Mouse (Mus musculus) skeletal muscle tissue, adult 2 months (tissue): ENCODE measurements around the gene Alk.

Source experiments
- DNase-seq: peaks from one replicate; pipeline ENCODE4 v3.0.0-alpha.2; 2012; ENCODE audit warnings: low read depth, low spot score

The Alk gene

GRCm38 (mm10) chr17:71980518-71981145, 623.8 kb downstream of the Alk start:
- peak; percentile 53 for DNase-seq

DNA sequence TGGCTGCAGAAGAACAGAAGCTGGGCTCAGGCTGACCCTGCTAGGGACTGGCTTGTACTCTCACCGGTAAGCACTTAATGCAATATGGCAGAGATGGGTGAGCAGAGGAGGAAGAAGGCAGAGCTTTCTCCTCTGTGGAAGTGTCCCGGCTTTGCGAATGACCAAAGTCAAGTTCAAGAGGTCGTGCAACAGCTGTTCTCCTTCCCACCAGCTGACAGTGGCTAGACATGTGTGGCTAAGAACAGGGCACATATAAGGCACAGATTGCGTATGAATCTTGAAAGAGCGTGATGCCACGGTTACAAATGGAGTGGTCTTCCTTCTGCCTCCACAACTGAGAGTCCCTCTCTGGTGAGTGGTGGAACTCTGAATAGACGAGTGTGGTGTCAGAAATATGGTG, 625.3 kb downstream of the Alk start:
- DNase-seq: no peak

- no peak for DNase-seq
Measured at GRCm38 (mm10) chr17:71976661-71977060, 627.8 kb downstream of the Alk start.

DNA sequence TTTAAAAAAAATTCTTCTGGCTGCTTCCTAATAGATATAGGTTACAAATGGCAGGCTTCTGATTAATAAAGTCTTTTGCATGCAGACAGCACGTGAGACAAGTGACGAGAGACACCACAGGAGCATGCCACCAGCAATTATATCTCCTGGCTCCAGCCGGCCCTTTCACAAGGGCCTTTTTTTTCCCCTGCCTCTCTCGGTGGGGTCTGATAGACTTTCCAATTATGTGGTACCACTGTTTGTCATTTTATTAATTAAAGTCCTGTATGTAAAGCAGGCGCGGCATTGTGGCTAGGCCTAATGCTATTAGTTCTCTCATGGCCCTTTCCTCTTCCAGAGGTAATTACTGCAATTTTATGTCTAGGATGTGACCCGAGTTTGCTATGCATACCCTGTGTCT, 630.7 kb downstream of the Alk start:
- DNase-seq: no peak

GRCm38 (mm10) chr17:71967356-71967755, 637.1 kb downstream of the Alk start:
- DNase-seq: no peak

DNA sequence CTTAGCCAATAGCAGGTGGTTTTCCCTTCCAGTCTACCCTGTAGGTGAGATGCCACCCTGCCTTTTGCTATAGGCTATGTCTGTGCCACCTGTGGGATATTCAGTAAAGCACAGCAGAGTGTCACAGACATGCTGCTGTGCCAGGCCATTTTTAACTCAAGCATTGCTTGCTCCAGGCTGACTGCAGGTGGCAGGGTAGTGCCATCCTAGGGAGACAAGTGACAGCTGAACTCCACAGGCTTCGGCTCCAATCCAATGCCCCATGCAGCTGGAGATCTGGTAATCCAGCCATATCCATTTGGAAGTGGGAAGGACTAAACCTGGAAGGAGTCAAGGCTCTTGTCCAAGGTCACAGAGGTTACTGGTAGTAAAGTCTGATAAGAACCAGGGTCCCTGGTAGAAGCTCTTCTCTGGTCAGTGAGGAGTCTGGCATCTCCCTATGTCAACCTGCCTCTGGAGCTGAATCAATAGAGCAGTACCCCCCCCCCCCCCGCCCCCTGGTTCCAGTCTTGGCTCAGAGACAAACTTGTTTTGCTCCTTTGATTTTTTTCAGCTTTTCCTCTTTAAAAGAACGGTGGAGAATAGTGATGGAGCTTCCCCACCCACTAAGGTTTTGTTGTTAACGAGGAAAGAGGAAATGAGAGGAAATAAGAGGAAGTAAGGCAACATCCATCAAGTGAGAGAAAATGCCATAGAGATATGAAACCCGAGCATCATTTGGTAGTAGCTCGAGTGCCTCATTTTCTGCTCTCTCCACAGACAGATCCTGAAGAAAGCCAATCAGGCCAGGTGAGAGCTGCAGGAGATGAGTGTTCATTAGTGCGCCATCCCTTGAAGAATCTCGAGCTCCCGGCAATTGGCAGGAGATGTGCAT, 638.5 kb downstream of the Alk start:
- no peak for DNase-seq

DNA sequence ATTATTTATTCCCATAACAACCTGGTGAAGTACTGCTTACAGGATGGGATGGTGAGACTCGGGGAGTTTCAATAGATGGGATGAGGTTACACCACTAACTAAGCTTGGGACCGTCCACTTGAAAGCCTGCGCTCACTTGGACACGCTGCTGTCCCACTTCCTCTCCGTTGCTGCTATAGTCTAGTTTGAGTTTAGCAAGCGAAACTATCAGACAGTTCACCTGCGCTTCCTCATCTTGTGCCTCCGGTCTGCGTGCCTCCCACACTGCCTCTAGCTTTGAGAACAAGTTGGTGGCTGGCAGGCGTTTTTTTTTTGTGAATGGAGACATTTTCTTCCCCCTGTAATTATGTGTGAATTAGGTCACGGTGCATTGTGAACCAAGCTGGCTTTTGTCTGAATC, 639.8 kb downstream of the Alk start:
- DNase-seq: no peak

GRCm38 (mm10) chr17:71962746-71963145, 641.7 kb downstream of the Alk start:
- DNase-seq: no peak

- peak; percentile 68 for DNase-seq
Measured at GRCm38 (mm10) chr17:71955011-71955410, 649.4 kb downstream of the Alk start.

DNA sequence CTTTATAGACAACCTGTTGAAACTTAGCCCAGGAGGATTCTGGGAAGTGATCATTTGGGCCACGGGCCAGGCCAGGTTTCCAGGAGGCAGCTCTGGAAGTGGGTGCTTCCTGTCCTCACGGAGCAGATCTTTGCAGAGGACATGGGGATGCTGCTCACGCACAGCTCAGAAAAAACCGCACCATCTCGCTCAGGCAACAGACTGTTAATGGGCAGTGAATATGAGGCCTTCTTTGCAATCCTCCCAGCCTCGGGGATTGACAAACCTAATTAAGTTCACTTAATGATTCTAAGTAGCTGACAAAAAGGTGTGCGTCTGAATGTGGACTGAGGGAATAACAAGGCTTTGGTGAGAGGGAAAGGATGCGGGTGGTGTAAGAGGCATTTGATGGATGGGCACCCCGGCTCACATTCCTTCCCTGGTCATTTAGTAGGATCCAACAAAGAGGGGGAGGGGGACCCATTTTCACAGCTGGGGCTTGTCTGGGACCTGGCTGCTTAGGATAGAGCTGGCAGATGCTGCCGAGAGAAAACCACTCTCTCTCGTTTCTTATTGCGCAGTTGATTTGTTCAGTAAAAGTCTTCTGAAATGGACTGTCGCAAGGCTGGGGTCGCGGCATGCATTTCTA, 650.1 kb downstream of the Alk start:
- no peak for DNase-seq

DNA sequence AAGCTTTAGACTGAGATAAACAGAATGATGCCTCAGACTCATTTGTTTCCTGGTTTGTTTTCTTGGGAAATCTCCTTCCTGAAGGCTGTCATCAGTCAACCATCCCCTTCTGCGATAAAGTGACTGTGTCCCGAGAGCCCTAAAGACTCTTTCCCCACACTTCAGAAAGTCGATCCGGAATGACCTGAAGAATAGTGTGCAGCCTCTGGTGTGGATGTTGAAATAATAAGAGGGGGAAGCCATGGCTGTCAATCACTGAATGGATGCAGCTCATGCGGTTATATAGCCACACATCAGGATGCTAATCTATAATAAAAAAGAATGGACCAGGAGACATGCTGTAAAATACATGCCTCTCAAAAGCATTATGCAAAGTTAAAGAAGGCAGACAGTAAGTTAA, 653.5 kb downstream of the Alk start:
- no peak for DNase-seq

DNA sequence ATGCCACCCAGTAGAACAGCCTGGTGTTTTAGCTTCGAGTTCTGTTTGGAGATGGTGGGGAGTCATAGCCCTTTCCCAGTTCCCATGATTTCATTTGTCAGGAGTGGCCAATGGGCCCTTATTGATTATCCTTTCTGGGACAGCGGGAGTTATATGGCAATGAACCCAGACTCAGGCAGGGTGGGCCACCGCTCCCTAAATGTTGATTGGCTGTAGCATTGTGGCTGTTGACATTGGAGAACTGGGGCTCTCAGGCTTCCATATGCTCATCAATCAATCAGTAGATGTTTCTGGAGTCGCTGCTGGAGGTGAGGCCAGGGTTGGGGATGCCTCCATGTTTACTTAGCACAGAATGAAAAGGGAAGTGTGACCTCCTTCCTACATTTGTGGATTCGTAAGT, 655.7 kb downstream of the Alk start:
- no peak for DNase-seq

DNA sequence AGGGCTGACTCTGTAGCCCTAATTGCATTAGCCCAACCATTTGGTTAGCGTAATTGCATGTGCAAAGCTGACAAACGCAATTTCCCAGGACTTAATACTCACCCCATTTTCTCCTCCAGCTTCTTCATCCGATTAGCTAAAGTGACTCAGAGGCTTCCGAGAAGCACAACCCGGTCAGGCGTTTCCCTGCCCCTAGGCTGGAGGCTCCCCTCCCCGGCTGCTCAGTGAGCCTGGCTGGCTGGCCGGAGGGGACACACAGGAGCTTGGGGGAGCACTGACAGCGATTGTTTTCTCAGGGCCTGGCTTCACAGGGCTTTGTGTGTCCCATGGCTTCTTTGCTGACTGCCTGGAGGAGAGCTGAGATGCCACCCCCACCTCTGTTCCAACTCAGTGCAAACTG, 657.0 kb downstream of the Alk start:
- DNase-seq: peak; percentile 4

DNA sequence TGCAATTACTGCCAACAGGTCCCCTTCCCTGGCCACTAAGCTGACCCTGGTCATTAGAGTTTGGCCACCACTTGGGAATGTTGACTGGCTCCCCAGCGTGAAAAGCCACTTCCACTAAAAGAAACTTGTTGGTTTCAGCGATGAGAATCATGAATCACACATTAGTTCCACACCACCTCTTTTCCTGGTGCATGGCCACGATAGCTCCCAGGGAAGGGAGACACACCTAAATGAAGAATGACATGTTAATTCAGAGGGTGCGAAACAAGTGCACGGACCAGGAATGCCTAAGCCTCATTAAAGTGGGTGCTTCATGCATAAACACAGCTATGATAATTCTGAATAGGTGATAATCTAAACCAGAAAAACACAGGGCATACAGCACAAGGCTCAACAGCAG, 660.4 kb downstream of the Alk start:
- DNase-seq: no peak

DNA sequence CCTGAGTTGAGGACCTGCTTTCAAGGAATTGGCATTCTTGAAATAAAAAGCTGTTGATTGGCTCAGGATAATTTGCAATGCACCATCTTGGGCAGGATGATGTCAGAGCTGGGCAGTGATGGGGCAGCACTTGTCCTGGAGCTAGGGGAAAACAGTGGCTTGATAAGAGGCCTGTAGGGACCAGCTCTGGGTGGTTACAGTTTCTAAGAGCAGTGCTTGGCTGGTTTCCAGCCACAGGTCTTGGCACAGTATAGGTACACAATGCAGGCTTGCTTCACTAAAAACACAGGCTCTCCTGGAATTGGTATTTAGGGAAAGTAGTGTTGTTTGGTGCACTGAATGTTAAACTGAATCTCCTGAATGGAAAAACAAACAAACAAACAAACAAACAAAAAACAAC, 662.4 kb downstream of the Alk start:
- DNase-seq: no peak

DNA sequence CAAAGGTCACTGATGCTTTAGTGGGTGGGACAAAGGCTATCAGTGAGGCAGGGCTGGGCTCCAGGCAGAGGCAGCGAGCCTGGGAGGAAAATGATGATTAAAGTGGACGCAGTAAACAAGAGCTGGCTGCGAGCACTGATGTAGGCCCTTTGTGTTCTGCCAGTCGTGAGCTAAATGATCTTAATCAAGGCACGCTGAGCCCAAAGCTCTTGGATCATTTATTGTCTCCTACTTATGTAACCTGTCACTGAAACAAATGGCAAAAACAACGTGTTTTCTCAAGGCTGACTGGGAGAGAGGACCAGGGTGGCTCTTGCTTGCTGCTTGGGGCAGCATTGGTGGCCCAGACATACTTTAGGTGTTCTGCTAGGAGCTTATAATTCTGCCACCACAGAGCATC, 663.0 kb downstream of the Alk start:
- DNase-seq: no peak

- no peak for DNase-seq
Measured at GRCm38 (mm10) chr17:71936681-71937080, 667.7 kb downstream of the Alk start.

DNA sequence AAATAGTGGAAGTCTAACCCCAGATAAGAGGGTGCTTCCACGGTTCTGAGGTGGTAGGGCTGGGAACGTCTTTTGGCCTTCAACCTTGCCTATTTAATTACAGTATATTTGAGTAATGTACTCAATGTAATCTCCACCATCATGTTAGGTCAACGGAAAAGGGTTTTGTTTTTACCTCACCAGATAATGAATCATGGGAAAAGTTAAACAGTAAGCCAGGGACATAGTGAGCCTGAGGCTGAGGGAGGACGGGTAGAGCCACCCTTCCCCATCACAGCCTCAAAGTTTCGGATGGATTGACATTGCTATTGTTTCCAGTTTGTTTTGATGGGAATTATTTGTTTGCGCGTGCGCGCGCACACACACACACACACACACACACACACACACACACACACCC, 668.6 kb downstream of the Alk start:
- DNase-seq: no peak

GRCm38 (mm10) chr17:71935336-71935735, 669.1 kb downstream of the Alk start:
- no peak for DNase-seq

DNA sequence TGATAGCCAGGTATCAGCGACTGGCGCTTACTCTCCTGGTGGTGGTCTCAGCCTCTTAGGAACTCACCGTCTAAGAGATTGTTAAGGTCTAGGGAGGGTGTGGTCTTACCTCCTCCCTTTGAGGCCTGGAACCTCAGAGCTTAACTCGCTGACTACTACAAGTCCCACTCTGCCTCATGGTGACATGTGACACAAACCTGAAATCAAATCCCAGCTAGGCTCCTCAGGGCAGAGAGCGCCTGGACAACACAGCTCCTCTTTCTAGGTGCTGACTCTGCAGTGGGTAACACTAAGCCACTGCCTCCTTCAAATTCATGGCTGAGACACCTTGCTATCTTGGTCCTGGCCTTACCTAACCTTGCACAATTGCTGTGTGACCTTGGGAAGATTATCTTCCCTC, 689.5 kb downstream of the Alk start:
- DNase-seq: peak; percentile 65

DNA sequence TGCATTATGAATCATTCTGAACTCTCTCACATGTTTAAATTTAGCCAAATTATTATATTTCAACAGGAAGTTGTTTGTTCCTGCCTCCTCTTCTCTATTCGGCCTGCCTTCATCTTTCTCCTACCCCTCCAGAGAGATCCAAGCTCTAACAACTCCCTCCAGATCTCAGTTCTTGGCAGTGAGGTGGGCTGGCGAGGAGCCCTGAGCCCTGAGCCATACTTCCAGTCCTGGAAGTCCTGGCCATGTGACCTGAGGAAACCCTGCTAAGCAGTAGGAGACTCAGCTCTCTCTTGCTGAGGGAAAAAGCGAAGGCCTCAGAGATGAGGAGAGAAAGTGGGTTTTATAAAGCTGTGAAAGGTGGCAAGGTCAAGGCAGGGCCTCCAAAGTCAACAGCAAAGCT, 689.9 kb downstream of the Alk start:
- peak; percentile 72 for DNase-seq

- no peak for DNase-seq
Measured at GRCm38 (mm10) chr17:71913188-71913587, 691.2 kb downstream of the Alk start.

- no peak for DNase-seq
Measured at GRCm38 (mm10) chr17:71909107-71909506, 695.3 kb downstream of the Alk start.
